Mouse (Mus musculus): Measurements from ENCODE around the gene Cnbp. TPM values are rescaled to one million over a fixed set of nuclear protein-coding genes. Genes with fewer than 3 reads are reported as not detected.

The Cnbp gene
- polyA plus RNA-seq, 1 experiment from 2014 or later = 1,368 TPM

- H3K4me1 ChIP-seq (ENCODE audit: control insufficient read depth, insufficient read depth, low read length) = no peaks in the 10 kb centered on the region
- no peak overlapping the region for H3K9ac ChIP-seq (replicated peaks; ENCODE audit: low read length)
- H3K36me3 ChIP-seq (replicated peaks; ENCODE audit: control insufficient read depth, insufficient read depth, low read depth, low read length) = no peaks in the 10 kb centered on the region
- no peak overlapping the region for H3K4me3 ChIP-seq (ENCODE audit: low read depth, low read length)
- no peaks in the 10 kb centered on the region for H3K9me3 ChIP-seq (replicated peaks; ENCODE audit: control insufficient read depth, low read length)
- no peak for ATAC-seq (replicated peaks; ENCODE audit: insufficient number of reproducible peaks, low FRiP score, low TSS enrichment, low read depth)
- no peak overlapping the region for H3K27ac ChIP-seq (replicated peaks; ENCODE audit: low read depth, low read length)
- no peak overlapping the region for H3K4me2 ChIP-seq (ENCODE audit: low read depth, low read length)
- WGBS = 35% methylated on average over 4 of the region's 4 CpGs
- no peaks in the 10 kb centered on the region for H3K27me3 ChIP-seq (ENCODE audit: control insufficient read depth, insufficient read depth, low read length)
- DNase-seq (ENCODE audit: low spot score) = no peak
These were observed 28.1 kb upstream of the Cnbp start for GRCm38 (mm10) chr6:87879010-87879409.

- 61% methylated on average over 13 of the region's 13 CpGs for WGBS
- H3K9ac ChIP-seq (replicated peaks; ENCODE audit: low read length) = no peak overlapping the region
- no peaks in the 10 kb centered on the region for H3K36me3 ChIP-seq (replicated peaks; ENCODE audit: control insufficient read depth, insufficient read depth, low read depth, low read length)
- no peak overlapping the region for H3K27ac ChIP-seq (replicated peaks; ENCODE audit: low read depth, low read length)
- ATAC-seq (replicated peaks; ENCODE audit: insufficient number of reproducible peaks, low FRiP score, low TSS enrichment, low read depth) (no peak), DNase-seq (ENCODE audit: low spot score) (peak; percentile 12)
- no peaks in the 10 kb centered on the region for H3K9me3 ChIP-seq (replicated peaks; ENCODE audit: control insufficient read depth, low read length)
- H3K4me2 ChIP-seq (ENCODE audit: low read depth, low read length) = no peak overlapping the region
- no peaks in the 10 kb centered on the region for H3K27me3 ChIP-seq (ENCODE audit: control insufficient read depth, insufficient read depth, low read length)
- no peak overlapping the region for H3K4me3 ChIP-seq (ENCODE audit: low read depth, low read length)
- no peaks in the 10 kb centered on the region for H3K4me1 ChIP-seq (ENCODE audit: control insufficient read depth, insufficient read depth, low read length)
These were observed 25.2 kb upstream of the Cnbp start for GRCm38 (mm10) chr6:87876068-87876643.

- H3K4me2 ChIP-seq (ENCODE audit: low read depth, low read length) = no peak overlapping the region
- no peaks in the 10 kb centered on the region for H3K4me1 ChIP-seq (ENCODE audit: control insufficient read depth, insufficient read depth, low read length)
- no peak overlapping the region for H3K27ac ChIP-seq (replicated peaks; ENCODE audit: low read depth, low read length)
- H3K4me3 ChIP-seq (ENCODE audit: low read depth, low read length) = no peak overlapping the region
- ATAC-seq (replicated peaks; ENCODE audit: insufficient number of reproducible peaks, low FRiP score, low TSS enrichment, low read depth) = no peak
- no peaks in the 10 kb centered on the region for H3K36me3 ChIP-seq (replicated peaks; ENCODE audit: control insufficient read depth, insufficient read depth, low read depth, low read length)
- 87% methylated on average over 7 of the region's 7 CpGs for WGBS
- no peaks in the 10 kb centered on the region for H3K27me3 ChIP-seq (ENCODE audit: control insufficient read depth, insufficient read depth, low read length)
- no peak for DNase-seq (ENCODE audit: low spot score)
- H3K9me3 ChIP-seq (replicated peaks; ENCODE audit: control insufficient read depth, low read length) = no peaks in the 10 kb centered on the region
- H3K9ac ChIP-seq (replicated peaks; ENCODE audit: low read length) = no peak overlapping the region
These were observed 24.7 kb upstream of the Cnbp start for GRCm38 (mm10) chr6:87875562-87875961.

GRCm38 (mm10) chr6:87875083-87875482 lies 24.2 kb upstream of the Cnbp start:
- Histone ChIP-seq H3K36me3 (replicated peaks; ENCODE audit: control insufficient read depth, insufficient read depth, low read depth, low read length) (no peaks in the 10 kb centered on the region), H3K4me1 (ENCODE audit: control insufficient read depth, insufficient read depth, low read length) (no peaks in the 10 kb centered on the region), H3K4me3 (ENCODE audit: low read depth, low read length) (no peak overlapping the region), H3K9ac (replicated peaks; ENCODE audit: low read length) (no peak overlapping the region), H3K9me3 (replicated peaks; ENCODE audit: control insufficient read depth, low read length) (no peaks in the 10 kb centered on the region), H3K27me3 (ENCODE audit: control insufficient read depth, insufficient read depth, low read length) (no peaks in the 10 kb centered on the region), H3K4me2 (ENCODE audit: low read depth, low read length) (no peak overlapping the region), H3K27ac (replicated peaks; ENCODE audit: low read depth, low read length) (no peak overlapping the region)
- WGBS = 79% methylated on average over 1 of the region's 1 CpGs
- no peak for DNase-seq (ENCODE audit: low spot score)
- no peak for ATAC-seq (replicated peaks; ENCODE audit: insufficient number of reproducible peaks, low FRiP score, low TSS enrichment, low read depth)

GRCm38 (mm10) chr6:87873963-87874362 lies 23.1 kb upstream of the Cnbp start:
- H3K4me1 ChIP-seq (ENCODE audit: control insufficient read depth, insufficient read depth, low read length) = no peaks in the 10 kb centered on the region
- no peaks in the 10 kb centered on the region for H3K36me3 ChIP-seq (replicated peaks; ENCODE audit: control insufficient read depth, insufficient read depth, low read depth, low read length)
- H3K9me3 ChIP-seq (replicated peaks; ENCODE audit: control insufficient read depth, low read length) = no peaks in the 10 kb centered on the region
- no peak for ATAC-seq (replicated peaks; ENCODE audit: insufficient number of reproducible peaks, low FRiP score, low TSS enrichment, low read depth)
- H3K27me3 ChIP-seq (ENCODE audit: control insufficient read depth, insufficient read depth, low read length) = no peaks in the 10 kb centered on the region
- no peak overlapping the region for H3K27ac ChIP-seq (replicated peaks; ENCODE audit: low read depth, low read length)
- H3K4me3 ChIP-seq (ENCODE audit: low read depth, low read length) = no peak overlapping the region
- no peak for DNase-seq (ENCODE audit: low spot score)
- no peak overlapping the region for H3K4me2 ChIP-seq (ENCODE audit: low read depth, low read length)
- 88% methylated on average over 2 of the region's 2 CpGs for WGBS
- no peak overlapping the region for H3K9ac ChIP-seq (replicated peaks; ENCODE audit: low read length)

GRCm38 (mm10) chr6:87873104-87873503 lies 22.2 kb upstream of the Cnbp start:
- Histone ChIP-seq H3K27ac (replicated peaks; ENCODE audit: low read depth, low read length) (no peak overlapping the region), H3K36me3 (replicated peaks; ENCODE audit: control insufficient read depth, insufficient read depth, low read depth, low read length) (no peaks in the 10 kb centered on the region), H3K27me3 (ENCODE audit: control insufficient read depth, insufficient read depth, low read length) (no peaks in the 10 kb centered on the region), H3K9me3 (replicated peaks; ENCODE audit: control insufficient read depth, low read length) (no peaks in the 10 kb centered on the region), H3K4me3 (ENCODE audit: low read depth, low read length) (no peak overlapping the region), H3K4me1 (ENCODE audit: control insufficient read depth, insufficient read depth, low read length) (no peaks in the 10 kb centered on the region), H3K4me2 (ENCODE audit: low read depth, low read length) (no peak overlapping the region), H3K9ac (replicated peaks; ENCODE audit: low read length) (no peak overlapping the region)
- no peak for ATAC-seq (replicated peaks; ENCODE audit: insufficient number of reproducible peaks, low FRiP score, low TSS enrichment, low read depth)
- WGBS = 36% methylated on average over 1 of the region's 1 CpGs
- no peak for DNase-seq (ENCODE audit: low spot score)

GRCm38 (mm10) chr6:87871240-87871639 lies 20.3 kb upstream of the Cnbp start:
- DNase-seq (ENCODE audit: low spot score) = no peak
- no peak overlapping the region for H3K4me3 ChIP-seq (ENCODE audit: low read depth, low read length)
- no peaks in the 10 kb centered on the region for H3K9me3 ChIP-seq (replicated peaks; ENCODE audit: control insufficient read depth, low read length)
- ATAC-seq (replicated peaks; ENCODE audit: insufficient number of reproducible peaks, low FRiP score, low TSS enrichment, low read depth) = no peak
- 85% methylated on average over 7 of the region's 7 CpGs for WGBS
- no peaks in the 10 kb centered on the region for H3K36me3 ChIP-seq (replicated peaks; ENCODE audit: control insufficient read depth, insufficient read depth, low read depth, low read length)
- H3K4me1 ChIP-seq (ENCODE audit: control insufficient read depth, insufficient read depth, low read length) = no peaks in the 10 kb centered on the region
- no peaks in the 10 kb centered on the region for H3K27me3 ChIP-seq (ENCODE audit: control insufficient read depth, insufficient read depth, low read length)
- H3K4me2 ChIP-seq (ENCODE audit: low read depth, low read length) = no peak overlapping the region
- no peak overlapping the region for H3K27ac ChIP-seq (replicated peaks; ENCODE audit: low read depth, low read length)
- no peak overlapping the region for H3K9ac ChIP-seq (replicated peaks; ENCODE audit: low read length)

GRCm38 (mm10) chr6:87870440-87870839 lies 19.5 kb upstream of the Cnbp start:
- H3K27ac ChIP-seq (replicated peaks; ENCODE audit: low read depth, low read length) = no peak overlapping the region
- H3K9me3 ChIP-seq (replicated peaks; ENCODE audit: control insufficient read depth, low read length) = no peaks in the 10 kb centered on the region
- H3K4me3 ChIP-seq (ENCODE audit: low read depth, low read length) = no peak overlapping the region
- no peaks in the 10 kb centered on the region for H3K4me1 ChIP-seq (ENCODE audit: control insufficient read depth, insufficient read depth, low read length)
- no peaks in the 10 kb centered on the region for H3K36me3 ChIP-seq (replicated peaks; ENCODE audit: control insufficient read depth, insufficient read depth, low read depth, low read length)
- H3K27me3 ChIP-seq (ENCODE audit: control insufficient read depth, insufficient read depth, low read length) = no peaks in the 10 kb centered on the region
- no peak overlapping the region for H3K9ac ChIP-seq (replicated peaks; ENCODE audit: low read length)
- no peak overlapping the region for H3K4me2 ChIP-seq (ENCODE audit: low read depth, low read length)
- WGBS = 83% methylated on average over 1 of the region's 1 CpGs
- DNase-seq (ENCODE audit: low spot score) (no peak), ATAC-seq (replicated peaks; ENCODE audit: insufficient number of reproducible peaks, low FRiP score, low TSS enrichment, low read depth) (no peak)

All from embryonic facial prominence, embryonic 11.5 days (tissue).